Mouse (Mus musculus): ENCODE results near the gene Med31. TPM values are rescaled to one million over a fixed set of nuclear protein-coding genes. Genes with fewer than 3 reads are reported as not detected.

The Med31 gene
- polyA plus RNA-seq, 1 experiment from 2014 or later, result 28.2 TPM

DNA sequence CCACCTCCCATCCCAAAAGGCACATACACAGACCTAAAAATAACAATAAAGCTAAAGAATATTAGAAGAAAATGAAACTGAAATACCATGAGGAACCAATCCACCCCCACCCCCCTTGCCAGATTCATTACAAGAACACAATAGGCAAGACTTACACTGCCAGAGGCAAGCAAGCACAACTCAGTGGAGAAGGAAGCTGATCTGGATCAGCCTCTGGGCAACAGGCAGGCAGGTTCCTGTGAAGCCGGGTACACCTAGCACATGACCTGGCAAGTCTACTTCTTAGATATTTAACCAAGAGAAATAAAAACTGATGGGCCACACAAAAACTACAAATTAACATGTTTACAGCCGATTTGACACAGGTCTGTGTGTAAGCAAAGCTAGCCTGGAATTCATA, 52.2 kb downstream of the Med31 start:
- H3K36me3 ChIP-seq, result peaks cover 64% of the 10 kb centered on the region
- WGBS, result 85% methylated on average over 2 of the region's 2 CpGs

More for the DNA sequence above, 52.2 kb downstream of the Med31 start:
- no peak overlapping the region for H3K4me2 ChIP-seq
- no peaks in the 10 kb centered on the region for H3K4me1 ChIP-seq (replicated peaks)
- H3K27me3 ChIP-seq (replicated peaks), result no peaks in the 10 kb centered on the region
- H3K27ac ChIP-seq (ENCODE audit: poor library complexity, severe bottlenecking), result no peak overlapping the region
- no peaks in the 10 kb centered on the region for H3K9me3 ChIP-seq (replicated peaks)
- no peak overlapping the region for H3K4me3 ChIP-seq
- no peak for ATAC-seq (ENCODE audit: insufficient number of reproducible peaks, low FRiP score)
- H3K9ac ChIP-seq, result no peak overlapping the region

Other genes with a start within 250 kb of the Med31 start
- 0.80 and 1.0 TPM in 2 replicates for gene Aipl1, start 178.1 kb downstream of the Med31 start, polyA plus RNA-seq (2016; fragmentation: Nextera tagmentation; extraction: Ambion mirVana)
- gene Pimreg, start 173.6 kb downstream of the Med31 start, polyA plus RNA-seq (2016; fragmentation: Nextera tagmentation; extraction: Ambion mirVana), result 90.6 and 92.7 TPM in 2 replicates
- 0.13 and 0.17 TPM in 2 replicates for gene Pitpnm3, start 79.8 kb downstream of the Med31 start, polyA plus RNA-seq (2016; fragmentation: Nextera tagmentation; extraction: Ambion mirVana)
- 0.09 and 0.17 TPM in 2 replicates for gene Gm43951, start 8.8 kb downstream of the Med31 start, polyA plus RNA-seq (2016; fragmentation: Nextera tagmentation; extraction: Ambion mirVana)
- 9.1 and 9.6 TPM in 2 replicates for gene 4933427D14Rik, start 8.1 kb downstream of the Med31 start, polyA plus RNA-seq (2016; fragmentation: Nextera tagmentation; extraction: Ambion mirVana)
- 138 and 141 TPM in 2 replicates for gene Txndc17, start 8.0 kb downstream of the Med31 start, polyA plus RNA-seq (2016; fragmentation: Nextera tagmentation; extraction: Ambion mirVana)
- gene Slc13a5, start 51.6 kb upstream of the Med31 start, polyA plus RNA-seq (2016; fragmentation: Nextera tagmentation; extraction: Ambion mirVana), result 0.17 and 0.36 TPM in 2 replicates
- gene Xaf1, start 86.0 kb upstream of the Med31 start, polyA plus RNA-seq (2016; fragmentation: Nextera tagmentation; extraction: Ambion mirVana), result 6.2 and 6.8 TPM in 2 replicates
- not detected in 2 replicates for gene Fbxo39, start 98.9 kb upstream of the Med31 start, polyA plus RNA-seq (2016; fragmentation: Nextera tagmentation; extraction: Ambion mirVana)
- 0.32 and 0.85 TPM in 2 replicates for gene Tekt1, start 146.8 kb upstream of the Med31 start, polyA plus RNA-seq (2016; fragmentation: Nextera tagmentation; extraction: Ambion mirVana)
- 191 and 194 TPM in 2 replicates for gene Smtnl2, start 196.1 kb upstream of the Med31 start, polyA plus RNA-seq (2016; fragmentation: Nextera tagmentation; extraction: Ambion mirVana)
- not detected in 2 replicates for gene Ggt6, start 219.9 kb upstream of the Med31 start, polyA plus RNA-seq (2016; fragmentation: Nextera tagmentation; extraction: Ambion mirVana)
- 99.5 and 106 TPM in 2 replicates for gene Mybbp1a, start 225.8 kb upstream of the Med31 start, polyA plus RNA-seq (2016; fragmentation: Nextera tagmentation; extraction: Ambion mirVana)

Data from heart, embryonic 12.5 days (tissue).